Mouse (Mus musculus): ENCODE data around the gene Npr2. TPM values are rescaled to one million over a fixed set of nuclear protein-coding genes. Genes with fewer than 3 reads are reported as not detected.

Npr2 gene
- polyA plus RNA-seq, 1 experiment: 140 TPM

DNA sequence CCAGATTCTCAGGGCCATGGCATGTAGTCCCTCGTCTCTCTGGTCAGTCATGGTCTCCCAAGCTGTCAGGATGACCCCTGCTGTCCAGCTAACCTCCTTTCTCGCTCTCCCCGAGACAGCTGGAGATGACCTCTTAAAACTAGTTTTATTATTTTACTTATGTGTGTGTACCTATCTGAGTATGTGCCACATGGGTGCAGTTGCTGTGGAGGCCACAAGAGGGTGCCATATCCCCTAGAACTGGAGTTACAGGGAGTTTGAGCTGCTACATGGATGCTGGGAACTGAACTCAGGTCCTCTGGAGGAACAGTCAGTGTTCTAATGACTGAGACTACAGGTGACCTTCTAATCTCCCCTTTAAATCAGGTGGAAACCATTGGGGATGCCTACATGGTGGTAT is 18.0 kb downstream of the Npr2 start:
- Histone ChIP-seq H3K27ac (ENCODE audit: insufficient read depth, low read length) (no peak overlapping the region), H3K4me3 (replicated peaks; ENCODE audit: insufficient read depth, low read depth, low read length) (no peak overlapping the region), H3K4me1 (ENCODE audit: control insufficient read depth, insufficient read depth, low read length) (peaks cover 3% of the 10 kb centered on the region; the same call in 1 of the 2 replicates), H3K27me3 (ENCODE audit: control insufficient read depth, insufficient read depth, low read length) (no peaks in the 10 kb centered on the region)
- no peak for DNase-seq
- TF ChIP-seq CTCF (IDR thresholded peaks at IDR 0.05; ENCODE audit: borderline replicate concordance, insufficient read depth, low read depth, low read length) (peak; percentile 24; the same call in 1 of the 2 replicates), POLR2A (IDR thresholded peaks at IDR 0.05; ENCODE audit: borderline replicate concordance, insufficient read depth, low read length) (no peak)
- 94% methylated on average over 3 of the region's 3 CpGs for WGBS

DNA sequence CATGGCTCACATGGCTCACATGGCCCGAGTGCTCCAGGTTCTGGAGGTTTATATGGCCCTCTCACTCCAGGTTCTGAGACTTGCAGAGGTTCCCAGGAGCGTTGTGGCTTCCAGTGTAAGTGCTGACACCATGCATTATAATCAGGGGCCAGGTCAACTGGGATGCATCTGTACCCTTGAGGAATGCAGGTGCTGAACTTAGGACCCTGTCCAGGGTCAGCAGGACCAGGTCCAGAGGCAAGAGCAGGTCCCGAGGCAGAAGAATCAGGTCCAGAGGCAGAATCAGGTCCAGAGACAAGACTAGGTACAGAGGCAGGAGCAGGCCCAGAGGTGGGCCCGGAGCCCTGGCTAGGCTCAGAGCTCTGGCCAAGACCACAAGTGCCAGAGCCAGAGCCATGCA is 21.0 kb downstream of the Npr2 start:
- WGBS: 80% methylated on average over 4 of the region's 4 CpGs
- H3K27ac ChIP-seq (ENCODE audit: insufficient read depth, low read length): no peak overlapping the region
- no peaks in the 10 kb centered on the region for H3K27me3 ChIP-seq (ENCODE audit: control insufficient read depth, insufficient read depth, low read length)
- no peak overlapping the region for H3K4me3 ChIP-seq (replicated peaks; ENCODE audit: insufficient read depth, low read depth, low read length)
- DNase-seq: no peak
- peaks cover 3% of the 10 kb centered on the region; the same call in 1 of the 2 replicates for H3K4me1 ChIP-seq (ENCODE audit: control insufficient read depth, insufficient read depth, low read length)
- no peak for TF ChIP-seq POLR2A (IDR thresholded peaks at IDR 0.05; ENCODE audit: borderline replicate concordance, insufficient read depth, low read length)
- TF ChIP-seq CTCF (IDR thresholded peaks at IDR 0.05; ENCODE audit: borderline replicate concordance, insufficient read depth, low read depth, low read length): no peak

GRCm38 (mm10) chr4:43653161-43654015 is 21.7 kb downstream of the Npr2 start, which contains the start of gene Spag8:
Gene Spag8, minus strand, starts transcription at chr4:43653594.
- peaks cover 3% of the 10 kb centered on the region; the same call in 1 of the 2 replicates for H3K4me1 ChIP-seq (ENCODE audit: control insufficient read depth, insufficient read depth, low read length)
- 21% methylated on average over 24 of the region's 24 CpGs for WGBS
- H3K27ac ChIP-seq (ENCODE audit: insufficient read depth, low read length): no peak within 1 kb of the TSS
- no peak within 1 kb of the TSS for H3K4me3 ChIP-seq (replicated peaks; ENCODE audit: insufficient read depth, low read depth, low read length)
- TF ChIP-seq POLR2A (IDR thresholded peaks at IDR 0.05; ENCODE audit: borderline replicate concordance, insufficient read depth, low read length): no peak
- TF ChIP-seq CTCF (IDR thresholded peaks at IDR 0.05; ENCODE audit: borderline replicate concordance, insufficient read depth, low read depth, low read length): no peak
- DNase-seq: peak; percentile 10 to 19
- H3K27me3 ChIP-seq (ENCODE audit: control insufficient read depth, insufficient read depth, low read length): no peaks in the 10 kb centered on the region

- H3K4me3 ChIP-seq (replicated peaks; ENCODE audit: insufficient read depth, low read depth, low read length): peak overlapping the region; percentile 80
- H3K27ac ChIP-seq (ENCODE audit: insufficient read depth, low read length): peak overlapping the region; percentile 86
- TF ChIP-seq CTCF (IDR thresholded peaks at IDR 0.05; ENCODE audit: borderline replicate concordance, insufficient read depth, low read depth, low read length) (no peak), POLR2A (IDR thresholded peaks at IDR 0.05; ENCODE audit: borderline replicate concordance, insufficient read depth, low read length) (no peak)
- H3K27me3 ChIP-seq (ENCODE audit: control insufficient read depth, insufficient read depth, low read length): no peaks in the 10 kb centered on the region
- WGBS: 2% methylated on average over 34 of the region's 34 CpGs
- peak in 1 of 2 experiments; percentile 46 for DNase-seq
- H3K4me1 ChIP-seq (ENCODE audit: control insufficient read depth, insufficient read depth, low read length): peaks cover 3% of the 10 kb centered on the region; the same call in 1 of the 2 replicates
Measured at GRCm38 (mm10) chr4:43655656-43656338, 24.1 kb downstream of the Npr2 start.

GRCm38 (mm10) chr4:43656339-43657109 is 24.8 kb downstream of the Npr2 start, which contains the start of gene Hint2:
Gene Hint2, minus strand, starts transcription at chr4:43656466.
- TF ChIP-seq POLR2A (IDR thresholded peaks at IDR 0.05; ENCODE audit: borderline replicate concordance, insufficient read depth, low read length): peak; percentile 94
- no peak for TF ChIP-seq CTCF (IDR thresholded peaks at IDR 0.05; ENCODE audit: borderline replicate concordance, insufficient read depth, low read depth, low read length)
- WGBS: under 1% methylated on average over 34 of the region's 34 CpGs
- peak within 1 kb of the TSS; percentile 80 for H3K4me3 ChIP-seq (replicated peaks; ENCODE audit: insufficient read depth, low read depth, low read length)
- H3K27me3 ChIP-seq (ENCODE audit: control insufficient read depth, insufficient read depth, low read length): no peaks in the 10 kb centered on the region
- peaks cover 3% of the 10 kb centered on the region; the same call in 1 of the 2 replicates for H3K4me1 ChIP-seq (ENCODE audit: control insufficient read depth, insufficient read depth, low read length)
- peak within 1 kb of the TSS; percentile 86 for H3K27ac ChIP-seq (ENCODE audit: insufficient read depth, low read length)
- DNase-seq: peak; percentile 96 to 100

- H3K27ac ChIP-seq (ENCODE audit: insufficient read depth, low read length): peak overlapping the region; percentile 38; the same call in 1 of the 2 replicates
Measured at GRCm38 (mm10) chr4:43657146-43657545, 25.4 kb downstream of the Npr2 start.

DNA sequence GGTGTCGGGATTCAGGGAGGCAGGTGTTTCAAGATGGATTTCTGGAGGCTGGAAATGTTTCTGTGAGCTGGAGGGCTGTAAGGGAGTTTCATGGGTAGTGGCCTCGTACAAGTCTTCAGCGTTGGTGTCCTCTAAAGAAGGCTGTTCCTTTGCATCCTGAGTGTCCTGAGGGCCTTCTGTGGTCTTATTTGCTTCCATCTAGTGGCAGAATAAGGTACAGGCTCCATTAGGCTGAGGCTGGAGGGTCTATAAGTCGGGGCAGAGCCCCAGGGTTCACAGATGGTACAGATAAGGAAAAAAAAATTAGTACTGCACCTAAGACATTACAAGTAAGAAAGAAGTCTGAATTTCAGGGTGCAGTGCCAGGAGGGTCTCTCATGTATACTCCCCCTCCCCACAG is 34.7 kb downstream of the Npr2 start:
- WGBS: 25% methylated on average over 4 of the region's 4 CpGs

More at GRCm38 (mm10) chr4:43657146-43657545, 25.4 kb downstream of the Npr2 start:
- TF ChIP-seq POLR2A (IDR thresholded peaks at IDR 0.05; ENCODE audit: borderline replicate concordance, insufficient read depth, low read length) (no peak), CTCF (IDR thresholded peaks at IDR 0.05; ENCODE audit: borderline replicate concordance, insufficient read depth, low read depth, low read length) (no peak)
- WGBS: 48% methylated on average over 4 of the region's 4 CpGs
- peak in 1 of 2 experiments; percentile 35 for DNase-seq
- Histone ChIP-seq H3K27me3 (ENCODE audit: control insufficient read depth, insufficient read depth, low read length) (no peaks in the 10 kb centered on the region), H3K4me3 (replicated peaks; ENCODE audit: insufficient read depth, low read depth, low read length) (peak overlapping the region; percentile 43), H3K4me1 (ENCODE audit: control insufficient read depth, insufficient read depth, low read length) (peaks cover 3% of the 10 kb centered on the region; the same call in 1 of the 2 replicates)

More for the DNA sequence above, 34.7 kb downstream of the Npr2 start:
- peaks cover 8% of the 10 kb centered on the region for H3K4me1 ChIP-seq (ENCODE audit: control insufficient read depth, insufficient read depth, low read length)
- no peak overlapping the region for H3K4me3 ChIP-seq (replicated peaks; ENCODE audit: insufficient read depth, low read depth, low read length)
- no peaks in the 10 kb centered on the region for H3K27me3 ChIP-seq (ENCODE audit: control insufficient read depth, insufficient read depth, low read length)
- no peak for DNase-seq
- TF ChIP-seq POLR2A (IDR thresholded peaks at IDR 0.05; ENCODE audit: borderline replicate concordance, insufficient read depth, low read length) (no peak), CTCF (IDR thresholded peaks at IDR 0.05; ENCODE audit: borderline replicate concordance, insufficient read depth, low read depth, low read length) (peak; percentile 32; the same call in 1 of the 2 replicates)
- H3K27ac ChIP-seq (ENCODE audit: insufficient read depth, low read length): no peak overlapping the region

All from cerebellum, adult 2 months (tissue).